Comparison of ENCODE assay signal across 9 mouse cellular contexts in the genomic region with DNA sequence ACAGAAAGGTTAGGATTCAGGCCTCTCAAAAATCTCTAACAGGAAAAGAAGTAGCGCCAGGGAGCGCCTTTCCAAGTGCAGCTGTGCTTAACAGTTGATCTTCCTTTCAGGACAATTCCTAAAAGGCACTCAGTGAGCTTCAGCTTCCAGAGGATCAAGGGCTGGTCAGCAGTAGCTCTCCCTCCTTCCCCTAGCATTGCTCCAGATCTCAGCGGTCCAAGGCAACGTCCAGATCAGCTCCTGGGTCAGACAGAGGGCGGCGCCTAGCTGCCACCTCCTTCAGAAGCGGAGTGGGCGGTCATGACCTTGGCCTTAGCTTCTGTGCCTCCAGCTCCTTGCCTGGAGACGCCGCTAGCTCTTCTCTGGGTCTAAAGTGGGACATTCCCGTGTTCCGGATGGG. TPM values are rescaled to one million over a fixed set of nuclear protein-coding genes. Genes with fewer than 3 reads are reported as not detected.
A peak's percentile ranks its signal among the peaks of the same experiment; 100 is the strongest.
DNase-seq lines count a peak whose midpoint lies in the region; ATAC-seq lines count a peak whose summit lies in the region.
"Had no signal": no experiment of that assay in that cellular context is flagged by ENCODE, and none has a peak within 500 bp of the region (broad histone marks: within the 10 kb centered on the region; RNA-seq: fewer than 3 reads in every experiment).

No protein-coding gene starts in this region.

- H3K27ac ChIP-seq in heart, embryonic 13.5 days (replicated peaks): peak overlapping the region; percentile 51
- peak overlapping the region; percentile 22; the same call in 1 of the 2 replicates for H3K27ac ChIP-seq in limb, embryonic 13.5 days

- no peak for ATAC-seq in megakaryocyte, adult 5-6 weeks (ENCODE audit: poor library complexity, severe bottlenecking)
- no peak for ATAC-seq in heart, embryonic 13.5 days (ENCODE audit: extremely low read depth, insufficient number of reproducible peaks, low FRiP score, low TSS enrichment)
- no peak for ATAC-seq in limb, embryonic 13.5 days (ENCODE audit: low FRiP score, low read depth)
- ATAC-seq: Patski had no signal

- WGBS in heart, embryonic 13.5 days: 11% methylated on average over 12 of the region's 12 CpGs
- WGBS in limb, embryonic 13.5 days: 37% methylated on average over 12 of the region's 12 CpGs

- peak overlapping the region; percentile 35 for H3K4me3 ChIP-seq in megakaryocyte, embryonic 14.5 days (replicated peaks)
- H3K4me3 ChIP-seq in heart, embryonic 13.5 days: no peak overlapping the region
- H3K4me3 ChIP-seq in limb, embryonic 13.5 days: no peak overlapping the region

- H3K4me2 ChIP-seq in heart, embryonic 13.5 days: peak overlapping the region; percentile 51
- H3K4me2 ChIP-seq in limb, embryonic 13.5 days (replicated peaks): peak overlapping the region; percentile 34; the same call in 1 of the 2 replicates

- peaks cover 49% of the 10 kb centered on the region for H3K27me3 ChIP-seq in megakaryocyte, embryonic 14.5 days (replicated peaks)
- no peaks in the 10 kb centered on the region for H3K27me3 ChIP-seq in heart, embryonic 13.5 days (replicated peaks)
- peaks cover 5% of the 10 kb centered on the region for H3K27me3 ChIP-seq in limb, embryonic 13.5 days
- H3K27me3 ChIP-seq: Patski had no signal

- H3K9me3 ChIP-seq in megakaryocyte, embryonic 14.5 days: no peaks in the 10 kb centered on the region
- H3K9me3 ChIP-seq in heart, embryonic 13.5 days: no peaks in the 10 kb centered on the region
- no peaks in the 10 kb centered on the region for H3K9me3 ChIP-seq in limb, embryonic 13.5 days

- DNase-seq in embryo, embryonic 10 days (ENCODE audit: low spot score): peak; percentile 87
- DNase-seq in MN1 (ENCODE audit: low spot score) (no peak), adipocyte (ENCODE audit: low spot score) (no peak)
- DNase-seq in cerebellum, postnatal 36 days: no peak

- peak overlapping the region; percentile 69 for H3K9ac ChIP-seq in heart, embryonic 13.5 days
- H3K9ac ChIP-seq in limb, embryonic 13.5 days: no peak overlapping the region; the same call in 1 of the 2 replicates

- no peaks in the 10 kb centered on the region for H3K36me3 ChIP-seq in megakaryocyte, embryonic 14.5 days (replicated peaks; ENCODE audit: low read length)
- no peaks in the 10 kb centered on the region for H3K36me3 ChIP-seq in heart, embryonic 13.5 days
- H3K36me3 ChIP-seq in limb, embryonic 13.5 days: no peaks in the 10 kb centered on the region

- peaks cover 49% of the 10 kb centered on the region for H3K4me1 ChIP-seq in megakaryocyte, embryonic 14.5 days
- peaks cover 47% of the 10 kb centered on the region for H3K4me1 ChIP-seq in heart, embryonic 13.5 days
- H3K4me1 ChIP-seq in limb, embryonic 13.5 days: peaks cover 69% of the 10 kb centered on the region

RNA-seq across cellular contexts. Expression of gene Nfia, which starts 18.3 kb away (rescaled TPM):
- polyA plus RNA-seq in megakaryocyte, embryonic 14.5 days (2012; ENCODE audit: insufficient read depth, low replicate concordance): 0.02 TPM in 1 of 2 replicates, not detected in the other
- total RNA-seq in megakaryocyte, adult 5-6 weeks (2015): 17.8 TPM in 2 replicates
- 3.6 and 4.6 TPM in 2 replicates for total RNA-seq in megakaryocyte, adult 5-6 weeks (2017)
- 31.1 and 32.3 TPM in 2 replicates for polyA plus RNA-seq in heart, embryonic 13.5 days (2015; fragmentation: Nextera tagmentation; extraction: Ambion mirVana)
- 88.3 and 88.4 TPM in 2 replicates for polyA plus RNA-seq in limb, embryonic 13.5 days (2015; fragmentation: Nextera tagmentation; extraction: Ambion mirVana)

RNA-seq across cellular contexts. Expression of gene E130114P18Rik, which starts 23.6 kb away (rescaled TPM):
- not detected in 2 replicates for polyA plus RNA-seq in megakaryocyte, embryonic 14.5 days (2012; ENCODE audit: insufficient read depth, low replicate concordance)
- total RNA-seq in megakaryocyte, adult 5-6 weeks (2015): not detected in 2 replicates
- not detected in 2 replicates for total RNA-seq in megakaryocyte, adult 5-6 weeks (2017)
- polyA plus RNA-seq in heart, embryonic 13.5 days (2015; fragmentation: Nextera tagmentation; extraction: Ambion mirVana): 0.48 and 0.55 TPM in 2 replicates
- polyA plus RNA-seq in limb, embryonic 13.5 days (2015; fragmentation: Nextera tagmentation; extraction: Ambion mirVana): 3.7 and 6.3 TPM in 2 replicates

Comparison
In these comparisons a context has a peak if more than half of its experiments do, and no peak if none do; other contexts are left out.
1. RNA of gene Nfia, which starts 18.3 kb away (polyA plus RNA-seq): 88.3 to 88.4 TPM in limb, embryonic 13.5 days and 31.1 to 32.3 TPM in heart, embryonic 13.5 days; 0.02 TPM in megakaryocyte, embryonic 14.5 days; every median in the first group is over 10 times any median in the second.